Comparison of ENCODE assay signal across 9 mouse cellular contexts in genomic region chr2:25095109-25095850, GRCm38 (mm10). TPM values are rescaled to one million over a fixed set of nuclear protein-coding genes. Genes with fewer than 3 reads are reported as not detected.
DNase-seq lines count a peak whose midpoint lies in the region; ATAC-seq and TF ChIP-seq lines count a peak whose summit lies in the region.
"Had no signal": no experiment of that assay in that cellular context is flagged by ENCODE, and none has a peak within 500 bp of the region (broad histone marks: within the 10 kb centered on the region; RNA-seq: fewer than 3 reads in every experiment).

Gene Noxa1 (minus strand): TSS chr2:25095149.

- DNase-seq in lung, adult 18-20 months = peak; percentile 31 to 51
- DNase-seq in lung, postnatal 10 days = no peak
- peak; percentile 57 for DNase-seq in embryo, embryonic 11 days
- DNase-seq in limb, embryonic 14.5 days (ENCODE audit: low spot score) = no peak
- DNase-seq in layer of hippocampus, postnatal 14 days (ENCODE audit: low spot score in 2 of 2) = no peak
- no peak for DNase-seq in layer of hippocampus, postnatal 25 days (ENCODE audit: extremely low spot score in 1 of 2, low spot score in 1 of 2)
- no peak for DNase-seq in layer of hippocampus, adult 8-10 months (ENCODE audit: low spot score in 2 of 2)

- 39% methylated on average over 28 of the region's 28 CpGs for whole genome bisulfite sequencing in limb, embryonic 14.5 days
- 29% methylated on average over 28 of the region's 28 CpGs for WGBS in small intestine, adult 2 months

- TF ChIP-seq CTCF in small intestine, adult 2 months (IDR thresholded peaks at IDR 0.05; ENCODE audit: extremely low read depth, insufficient read length, insufficient replicate concordance, low read depth, low read length) = peak; percentile 51; the same call in 1 of the 2 replicates

- H3K9ac ChIP-seq in limb, embryonic 14.5 days (ENCODE audit: low read depth, low read length, severe bottlenecking) = no peak within 1 kb of the TSS; the same call in 1 of the 2 replicates

- H3K27ac ChIP-seq in limb, embryonic 14.5 days (replicated peaks; ENCODE audit: low read depth, low read length) = no peak within 1 kb of the TSS
- peak within 1 kb of the TSS; percentile 62 for H3K27ac ChIP-seq in small intestine, adult 2 months (ENCODE audit: insufficient read depth, low read depth, low read length)

- no peak for TF ChIP-seq POLR2A in limb, embryonic 14.5 days (IDR thresholded peaks at IDR 0.05; ENCODE audit: borderline replicate concordance, extremely low read depth, insufficient read depth, insufficient read length)
- TF ChIP-seq POLR2A in small intestine, adult 2 months (IDR thresholded peaks at IDR 0.05; ENCODE audit: low read depth, low read length) = no peak; the same call in 1 of the 2 replicates

- no peaks in the 10 kb centered on the region for H3K9me3 ChIP-seq in limb, embryonic 14.5 days (ENCODE audit: control insufficient read depth, low read length)

- ATAC-seq in limb, embryonic 14.5 days (ENCODE audit: low FRiP score, low read depth) = peak; percentile 30

- H3K4me1 ChIP-seq in limb, embryonic 14.5 days (ENCODE audit: control insufficient read depth, insufficient read depth, low read length) = no peaks in the 10 kb centered on the region
- peaks cover 14% of the 10 kb centered on the region; the same call in 1 of the 2 replicates for H3K4me1 ChIP-seq in small intestine, adult 2 months (ENCODE audit: control insufficient read depth, insufficient read depth, insufficient read length, low read length)

- peak within 1 kb of the TSS; percentile 11; the same call in 1 of the 2 replicates for H3K4me2 ChIP-seq in limb, embryonic 14.5 days (replicated peaks; ENCODE audit: low read depth, low read length, severe bottlenecking)

- H3K27me3 ChIP-seq in limb, embryonic 14.5 days (ENCODE audit: control insufficient read depth, insufficient read depth, low read length) = peaks cover 3% of the 10 kb centered on the region; the same call in 1 of the 2 replicates
- no peaks in the 10 kb centered on the region for H3K27me3 ChIP-seq in small intestine, adult 2 months (ENCODE audit: control insufficient read depth, insufficient read depth, low read length)

- no peaks in the 10 kb centered on the region for H3K36me3 ChIP-seq in limb, embryonic 14.5 days (ENCODE audit: control insufficient read depth, insufficient read depth, low read length)
- H3K36me3 ChIP-seq in small intestine, adult 2 months (ENCODE audit: control insufficient read depth, insufficient read depth, low read length) = 0 out of 2 replicates have a peak, but pooled peaks cover 1% of the 10 kb centered on the region

- no peak within 1 kb of the TSS for H3K4me3 ChIP-seq in limb, embryonic 14.5 days (replicated peaks; ENCODE audit: low read length)
- H3K4me3 ChIP-seq in small intestine, adult 2 months (ENCODE audit: low read depth, low read length) = peak within 1 kb of the TSS; percentile 72
- H3K4me3 ChIP-seq: myocyte had no signal

RNA-seq across cellular contexts. Expression of gene Noxa1, which starts in this region (rescaled TPM):
- polyA plus RNA-seq in limb, embryonic 14.5 days (2012; rRNA removed) = 0.12 and 0.13 TPM in 2 replicates
- polyA plus RNA-seq in limb, embryonic 14.5 days (2014; fragmentation: Nextera tagmentation; extraction: Ambion mirVana) = 0.15 TPM in 1 of 2 replicates, not detected in the other
- 14.1 and 15.5 TPM in 2 replicates for polyA plus RNA-seq in small intestine, adult 2 months (2012; rRNA removed)
- total RNA-seq in layer of hippocampus, postnatal 14 days (2021) = not detected
- not detected for total RNA-seq in layer of hippocampus, postnatal 25 days (2021)
- total RNA-seq in layer of hippocampus, adult 8-10 months (2022) = not detected
- polyA plus RNA-seq: myocyte had no signal

Comparison
In these comparisons a context has a peak if more than half of its experiments do, and no peak if none do; other contexts are left out.
1. RNA of gene Noxa1 (polyA plus RNA-seq): 14.1 to 15.5 TPM in small intestine, adult 2 months; 0.12 to 0.15 TPM in limb, embryonic 14.5 days; every median in the first group is over 10 times any median in the second.
2. DNase-seq: peak in lung, adult 18-20 months (2 of 2) and embryo, embryonic 11 days (single experiment); none in lung, postnatal 10 days (single experiment), limb, embryonic 14.5 days (single experiment), layer of hippocampus, postnatal 14 days (0 of 2), layer of hippocampus, postnatal 25 days (0 of 2) and layer of hippocampus, adult 8-10 months (0 of 2).
3. Peak in ATAC-seq and H3K4me2 ChIP-seq in limb, embryonic 14.5 days; RNA of the gene not detected or under 1 TPM.